Mouse (Mus musculus): ENCODE results near the gene Gm21188.
"Not testable (repeated sequence)": the region's sequence is repeated elsewhere in the genome, so short reads cannot be mapped to it uniquely, and the experiment has no call there.

GRCm38 (mm10) chr13:120099327-120099726, 47.3 kb upstream of the Gm21188 start:
- TF ChIP-seq POLR2A (IDR thresholded peaks at IDR 0.05; ENCODE audit: control insufficient read depth, low read depth, low read length); CTCF (IDR thresholded peaks at IDR 0.05; ENCODE audit: control insufficient read depth, insufficient read depth, insufficient replicate concordance, low read depth, low read length): not testable (repeated sequence)

Measured in testis, adult 2 months (tissue).